In genomic region chr10:89386461-89386860, GRCm38 (mm10) we compare ENCODE assay signal across 19 mouse cellular contexts. TPM values are rescaled to one million over a fixed set of nuclear protein-coding genes. Genes with fewer than 3 reads are reported as not detected.
"Had no signal": no experiment of that assay in that cellular context is flagged by ENCODE, and none has a peak within 500 bp of the region (broad histone marks: within the 10 kb centered on the region; RNA-seq: fewer than 3 reads in every experiment).

No protein-coding gene starts in this region.

- H3K9me3 ChIP-seq: midbrain, embryonic 10.5 days; midbrain, embryonic 12.5 days; neural tube, embryonic 12.5 days had no signal

- DNase-seq: lung, adult 18-20 months; lung, embryonic 14.5 days; lung, postnatal 10 days; lung, postnatal 4 days; midbrain, embryonic 14.5 days; right cerebral cortex, postnatal 25 days; right cerebral cortex, postnatal 4 days; spleen, adult 18-20 months; thymus, adult 18-20 months; thymus, postnatal 14 days; thymus, postnatal 36 days had no signal

- ATAC-seq: midbrain, embryonic 16.5 days had no signal

- H3K4me2 ChIP-seq: lung, embryonic 14.5 days; midbrain, embryonic 12.5 days; neural tube, embryonic 12.5 days had no signal

- H3K27ac ChIP-seq: midbrain, embryonic 10.5 days; midbrain, embryonic 12.5 days; neural tube, embryonic 12.5 days had no signal

- H3K4me3 ChIP-seq: midbrain, embryonic 10.5 days; midbrain, embryonic 12.5 days; neural tube, embryonic 12.5 days had no signal

- H3K27me3 ChIP-seq: midbrain, embryonic 12.5 days; neural tube, embryonic 12.5 days had no signal

- H3K9ac ChIP-seq: lung, embryonic 14.5 days; midbrain, embryonic 12.5 days; neural tube, embryonic 12.5 days had no signal

- H3K4me1 ChIP-seq: midbrain, embryonic 10.5 days; midbrain, embryonic 12.5 days; neural tube, embryonic 12.5 days had no signal

- H3K36me3 ChIP-seq: midbrain, embryonic 10.5 days; midbrain, embryonic 12.5 days; neural tube, embryonic 12.5 days had no signal

RNA-seq across cellular contexts. Expression of gene Ano4, which starts 41.9 kb away (rescaled TPM):
- total RNA-seq: megakaryocyte, adult 5-6 weeks; megakaryocyte-erythroid progenitor cell, adult 5-6 weeks; neutrophil, adult 5-6 weeks had no signal
- polyA plus RNA-seq: small intestine, adult 2 months had no signal
